Comparison of ENCODE assay signal across 7 mouse cellular contexts in genomic region chr11:3601966-3602365, GRCm38 (mm10). TPM values are rescaled to one million over a fixed set of nuclear protein-coding genes. Genes with fewer than 3 reads are reported as not detected.
DNase-seq lines count a peak whose midpoint lies in the region; ATAC-seq and TF ChIP-seq lines count a peak whose summit lies in the region.
"Not testable (repeated sequence)": the region's sequence is repeated elsewhere in the genome, so short reads cannot be mapped to it uniquely, and the experiment has no call there.

No protein-coding gene starts in this region.

- not testable (repeated sequence) for H3K27ac ChIP-seq in lung, embryonic 14.5 days (ENCODE audit: low read depth)

- H3K27me3 ChIP-seq in C2C12 (ENCODE audit: control insufficient read depth, insufficient read depth, insufficient read length); lung, embryonic 14.5 days (ENCODE audit: insufficient read depth, low read length): not testable (repeated sequence)

- not testable (repeated sequence) for H3K9me3 ChIP-seq in lung, embryonic 14.5 days (ENCODE audit: low read depth, low read length)

- not testable (repeated sequence) for ATAC-seq in lung, embryonic 14.5 days (ENCODE audit: insufficient read depth)

- not testable (repeated sequence) for H3K79me3 ChIP-seq in C2C12 (ENCODE audit: low read depth)

- H3ac ChIP-seq in C2C12 (ENCODE audit: control insufficient read depth, insufficient read length, low read depth): not testable (repeated sequence)

- H3K9ac ChIP-seq in lung, embryonic 14.5 days: not testable (repeated sequence)

- H3K36me3 ChIP-seq in C2C12 (ENCODE audit: control insufficient read depth, insufficient read depth); lung, embryonic 14.5 days (ENCODE audit: insufficient read depth): not testable (repeated sequence)

- H3K79me2 ChIP-seq in C2C12 (ENCODE audit: control insufficient read depth, insufficient read depth): not testable (repeated sequence)

- not testable (repeated sequence) for H3K4me2 ChIP-seq in lung, embryonic 14.5 days

- not testable (repeated sequence) for H3K4me3 ChIP-seq in C2C12 (ENCODE audit: insufficient read depth, poor library complexity, severe bottlenecking); lung, embryonic 14.5 days (ENCODE audit: low read depth, low read length)

- peak; percentile 11 for TF ChIP-seq CTCF in C2C12 (IDR thresholded peaks at IDR 0.05; ENCODE audit: control insufficient read depth, insufficient read depth, insufficient read length)
- peak; percentile 59 for TF ChIP-seq CTCF in lung, embryonic 14.5 days (IDR thresholded peaks at IDR 0.05; ENCODE audit: low read depth)

- H3K4me1 ChIP-seq in lung, embryonic 14.5 days (ENCODE audit: insufficient read depth): not testable (repeated sequence)

- peak; percentile 19 for DNase-seq in adrenal gland, postnatal 14 days
- peak; percentile 92 for DNase-seq in heart, adult 11 months
- peak; percentile 23 for DNase-seq in kidney, adult 11 months
- peak; percentile 35 to 45 for DNase-seq in kidney, postnatal 36 days
- not testable (repeated sequence) for DNase-seq in lung, embryonic 14.5 days
- DNase-seq in lung, postnatal 4 days: peak; percentile 53 to 69

- 36% methylated on average over 1 of the region's 1 CpGs for WGBS in lung, embryonic 14.5 days

RNA-seq across cellular contexts. Expression of gene Morc2a, which starts 47.0 kb away (rescaled TPM):
- polyA plus RNA-seq in C2C12 (2012; fragmentation: generic; extraction: Trizol): 21.7 TPM
- 39.2 and 53.2 TPM in 2 replicates for total RNA-seq in adrenal gland, postnatal 14 days (2021)
- polyA plus RNA-seq in lung, embryonic 14.5 days (2014; fragmentation: Nextera tagmentation; extraction: Ambion mirVana): 25.7 and 27.1 TPM in 2 replicates
